Mouse (Mus musculus) bone marrow, adult 2 months (tissue): ENCODE measurements around the gene Sik1. TPM values are rescaled to one million over a fixed set of nuclear protein-coding genes. Genes with fewer than 3 reads are reported as not detected.
A peak's percentile ranks its signal among the peaks of the same experiment; 100 is the strongest.

Experiments
- H3K27ac ChIP-seq: fragments of 200-500 bp; 2 replicates; pipeline ENCODE4 v1.5.1; 2012; ENCODE audit warnings: low read depth, mild to moderate bottlenecking, control low read depth, inconsistent platforms, low read length; ENCODE audit not compliant: control insufficient read depth, poor library complexity, insufficient read depth
- H3K4me1 ChIP-seq: fragments of 200-500 bp; 2 replicates; pipeline ENCODE4 v1.6.1; 2011; ENCODE audit warnings: low read length; ENCODE audit not compliant: control insufficient read depth, insufficient read depth
- H3K4me3 ChIP-seq: fragments of 200-500 bp; replicated peaks from 2 replicates; pipeline ENCODE3; 2011; ENCODE audit warnings: mild to moderate bottlenecking, low read depth, low read length, control low read depth; ENCODE audit not compliant: control insufficient read depth
- CTCF ChIP-seq: fragments of 200-500 bp; IDR thresholded peaks from 2 replicates; pipeline ENCODE4 v1.5.1; 2011; ENCODE audit warnings: low read length, control low read depth; ENCODE audit not compliant: control insufficient read depth, insufficient read depth
- POLR2A ChIP-seq: fragments of 200-500 bp; IDR thresholded peaks from 2 replicates; pipeline ENCODE4 v1.6.1; 2011; ENCODE audit warnings: low read depth, mild to moderate bottlenecking, control low read depth, low read length, borderline replicate concordance; ENCODE audit not compliant: control insufficient read depth
- WGBS: fragments of 180-500 bp; shearing (Covaris S2); methylation state at CpG from one replicate; pipeline ENCODE4 v1.1.7; 2018; 5-methylcytosine and 5-hydroxymethylcytosine counted together
- polyA plus RNA-seq: library from polyadenylated mRNA; stranded (reverse); fragments of >200 nt; gene quantifications from 2 replicates; pipeline ENCODE4 v1.2.4, GENCODE M21; 2011; ENCODE audit warnings: low replicate concordance; ENCODE audit not compliant: missing spikeins, insufficient read depth, insufficient read length

Sik1 gene
- polyA plus RNA-seq, 1 experiment = 42.9 TPM

DNA sequence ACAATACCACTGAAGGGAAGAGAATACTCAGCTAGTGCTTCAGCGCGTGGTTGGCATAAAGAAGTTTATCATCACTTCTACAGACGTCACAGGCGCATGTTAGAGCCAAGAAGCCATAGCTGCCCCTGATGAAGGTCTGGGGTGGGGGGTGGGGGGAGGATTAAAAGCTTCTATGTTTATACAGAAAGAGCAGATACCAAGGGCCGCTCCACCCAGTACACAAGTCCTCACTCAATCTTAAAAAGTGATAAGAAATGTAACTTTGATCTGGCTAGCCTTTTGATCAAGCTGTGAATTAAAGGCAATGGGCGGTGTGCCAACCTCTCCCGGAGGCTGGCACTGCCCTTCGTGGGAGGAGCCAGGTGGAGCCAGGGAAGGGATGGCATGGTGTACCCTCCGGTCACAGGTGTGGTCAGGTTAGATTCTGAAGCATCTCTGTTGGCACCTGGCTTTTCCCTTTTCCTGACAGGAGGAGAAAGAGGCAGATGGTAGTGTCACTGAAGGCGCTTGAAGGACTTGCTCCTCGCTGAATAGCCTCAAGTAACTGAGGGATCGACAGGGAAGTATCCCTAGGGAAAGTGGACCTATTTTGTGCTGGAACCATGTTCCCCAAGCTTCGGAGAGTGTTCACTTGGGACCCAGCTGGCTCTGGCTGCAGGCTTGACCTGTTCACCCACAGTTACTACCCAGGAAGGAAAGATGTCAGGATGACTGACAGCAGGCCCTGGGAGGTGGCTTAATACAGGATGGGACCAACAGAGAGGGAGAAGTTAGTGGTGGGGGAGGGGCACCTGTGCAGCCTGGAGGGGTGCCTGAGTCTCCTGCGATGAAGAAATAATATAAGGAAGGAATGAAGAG is 16.6 kb upstream of the Sik1 start:
- H3K27ac ChIP-seq = peak overlapping the region; percentile 13; the same call in 1 of the 2 replicates
- whole genome bisulfite sequencing = 52% methylated on average over 14 of the region's 14 CpGs
- H3K4me1 ChIP-seq = peaks cover 11% of the 10 kb centered on the region
- TF ChIP-seq POLR2A (no peak), CTCF (no peak)
- H3K4me3 ChIP-seq = no peak overlapping the region

DNA sequence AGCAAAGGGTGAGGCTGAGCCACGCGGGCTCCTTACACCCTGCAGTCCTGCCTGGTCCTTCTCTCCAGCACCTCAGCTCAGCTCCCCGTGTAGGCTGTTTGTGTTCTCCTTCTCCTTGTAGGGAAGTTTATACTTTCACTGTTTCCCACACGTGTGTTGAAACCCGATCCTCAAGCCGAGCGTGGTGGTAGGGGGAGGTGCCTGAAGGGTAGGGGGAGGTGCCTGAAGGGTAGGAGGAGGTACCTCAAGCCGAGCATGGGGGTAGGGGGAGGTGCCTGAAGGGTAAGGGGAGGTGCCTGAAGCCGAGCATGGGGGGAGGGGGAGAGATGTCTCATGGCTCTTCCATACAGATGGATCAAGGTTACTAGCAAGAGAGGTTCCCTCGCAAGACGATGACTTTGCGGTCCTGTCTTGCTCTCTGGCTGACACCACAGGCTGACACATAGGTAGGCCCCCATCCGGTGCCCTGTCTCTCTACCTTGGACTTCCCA is 15.4 kb upstream of the Sik1 start:
- H3K27ac ChIP-seq = peak overlapping the region; percentile 64
- H3K4me3 ChIP-seq = no peak overlapping the region
- WGBS = 5% methylated on average over 13 of the region's 13 CpGs
- H3K4me1 ChIP-seq = peaks cover 10% of the 10 kb centered on the region
- TF ChIP-seq POLR2A (no peak), CTCF (no peak)

DNA sequence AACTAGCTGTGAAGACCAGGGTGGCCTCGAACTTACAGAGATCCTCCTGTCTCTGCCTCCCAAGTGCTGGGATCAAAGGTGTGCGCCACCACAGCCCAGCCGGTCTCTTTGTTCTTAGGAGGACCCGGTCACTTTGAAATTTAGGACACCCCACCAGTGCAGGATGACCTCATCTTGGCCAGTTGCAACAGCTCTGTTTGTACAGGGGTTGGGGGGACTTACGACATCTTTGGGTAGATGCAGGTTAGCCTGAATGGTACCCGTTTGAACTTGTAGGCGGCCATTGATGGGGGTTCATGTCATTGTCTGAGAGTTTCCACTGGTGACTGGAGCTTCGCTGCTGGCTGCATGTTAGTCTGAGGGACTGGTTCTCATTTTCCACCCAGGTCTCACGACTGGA is 14.8 kb upstream of the Sik1 start:
- no peak for TF ChIP-seq CTCF
- no peak for TF ChIP-seq POLR2A
- Histone ChIP-seq H3K4me1 (peaks cover 10% of the 10 kb centered on the region), H3K27ac (peak overlapping the region; percentile 64), H3K4me3 (peak overlapping the region; percentile 9)
- 46% methylated on average over 9 of the region's 9 CpGs for WGBS

DNA sequence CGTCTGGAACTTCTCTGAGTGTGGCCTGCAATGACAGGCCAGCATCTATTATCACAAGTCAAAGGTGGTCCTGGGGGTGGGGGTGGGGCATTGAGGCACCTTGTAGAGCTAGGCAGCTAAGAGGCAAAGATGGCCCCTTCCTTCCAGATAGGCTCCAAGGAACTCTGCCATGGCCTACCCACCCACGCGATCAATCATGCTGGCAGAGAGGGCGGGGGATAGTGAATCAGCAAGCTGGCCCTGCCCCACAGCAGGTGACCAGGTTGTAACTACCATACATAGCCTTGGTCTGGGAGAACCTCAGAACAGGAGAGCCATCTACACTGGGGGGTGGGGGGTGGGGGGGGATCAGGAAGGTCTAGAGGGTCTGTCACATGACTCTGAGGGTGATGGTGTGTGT is 12.5 kb upstream of the Sik1 start:
- 90% methylated on average over 4 of the region's 4 CpGs for WGBS
- H3K27ac ChIP-seq = no peak overlapping the region
- no peak overlapping the region for H3K4me3 ChIP-seq
- TF ChIP-seq POLR2A (no peak), CTCF (no peak)
- H3K4me1 ChIP-seq = peaks cover 8% of the 10 kb centered on the region

DNA sequence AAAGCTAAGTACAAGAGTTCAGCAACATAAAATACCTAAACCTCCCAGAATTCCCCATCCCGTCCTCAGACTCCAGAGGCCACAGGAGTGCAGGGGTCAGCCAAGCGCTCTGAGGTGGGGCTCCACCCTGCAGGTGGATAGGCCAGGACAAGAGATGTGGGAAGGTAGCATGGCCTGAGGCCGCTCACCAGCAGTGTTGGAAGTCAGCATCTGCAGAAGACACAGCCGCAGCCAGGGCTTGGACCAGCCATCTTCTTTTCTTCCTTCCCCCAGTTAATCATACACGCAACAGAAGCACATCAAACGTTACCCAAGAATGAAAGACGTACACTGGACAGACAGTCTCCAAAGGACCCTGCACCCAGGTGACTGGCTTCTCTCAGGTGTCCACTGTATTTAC is 11.5 kb upstream of the Sik1 start:
- 91% methylated on average over 7 of the region's 7 CpGs for WGBS
- peaks cover 2% of the 10 kb centered on the region; the same call in 1 of the 2 replicates for H3K4me1 ChIP-seq
- TF ChIP-seq POLR2A = no peak
- TF ChIP-seq CTCF = no peak
- no peak overlapping the region for H3K27ac ChIP-seq
- H3K4me3 ChIP-seq = no peak overlapping the region

GRCm38 (mm10) chr17:31865636-31866035 is 10.0 kb upstream of the Sik1 start:
- WGBS = 91% methylated on average over 7 of the region's 7 CpGs
- no peak for TF ChIP-seq POLR2A
- TF ChIP-seq CTCF = no peak
- Histone ChIP-seq H3K27ac (no peak overlapping the region), H3K4me1 (peaks cover 2% of the 10 kb centered on the region; the same call in 1 of the 2 replicates), H3K4me3 (no peak overlapping the region)

- 41% methylated on average over 11 of the region's 11 CpGs for WGBS
Measured at GRCm38 (mm10) chr17:31864666-31865450, 9.3 kb upstream of the Sik1 start.

More at GRCm38 (mm10) chr17:31864666-31865450, 9.3 kb upstream of the Sik1 start:
- TF ChIP-seq POLR2A = no peak
- TF ChIP-seq CTCF = no peak
- peaks cover 2% of the 10 kb centered on the region; the same call in 1 of the 2 replicates for H3K4me1 ChIP-seq
- H3K27ac ChIP-seq = no peak overlapping the region
- H3K4me3 ChIP-seq = no peak overlapping the region
